Mouse (Mus musculus) limb, embryonic 14.5 days (tissue): ENCODE results near the gene Smim22. TPM values are rescaled to one million over a fixed set of nuclear protein-coding genes. Genes with fewer than 3 reads are reported as not detected.

ENCODE experiments used
- ATAC-seq: fragments of 200-750 bp; cut with Nextera tagmentation; 2 replicates; pipeline ENCODE4 v1.8.0; 2017; ENCODE audit warnings: low read depth, moderate number of reproducible peaks, moderate TSS enrichment; ENCODE audit not compliant: low FRiP score
- DNase-seq: peaks from one replicate; pipeline ENCODE4 v3.0.0-alpha.2; 2015; ENCODE audit warnings: low spot score
- H3K27ac ChIP-seq: fragments of 300-500 bp; sonication (generic); replicated peaks from 2 replicates; pipeline ENCODE4 v1.5.1; 2014; ENCODE audit warnings: low read depth, mild to moderate bottlenecking, low read length, moderate library complexity, mixed read lengths
- H3K27me3 ChIP-seq: fragments of 300-500 bp; sonication (generic); 2 replicates; pipeline ENCODE4 v1.6.1; 2014; ENCODE audit warnings: low read length, mixed read lengths; ENCODE audit not compliant: control insufficient read depth, insufficient read depth
- H3K36me3 ChIP-seq: fragments of 300-500 bp; sonication (generic); 2 replicates; pipeline ENCODE4 v1.6.1; 2014; ENCODE audit warnings: mild to moderate bottlenecking, low read length, moderate library complexity, mixed read lengths; ENCODE audit not compliant: control insufficient read depth, insufficient read depth
- H3K4me1 ChIP-seq: fragments of 300-500 bp; sonication (generic); 2 replicates; pipeline ENCODE4 v1.6.1; 2014; ENCODE audit warnings: antibody characterized with exemption, low read length, mixed read lengths; ENCODE audit not compliant: control insufficient read depth, insufficient read depth
- H3K4me2 ChIP-seq: fragments of 300-500 bp; sonication (generic); replicated peaks from 2 replicates; pipeline ENCODE4 v1.6.1; 2014; ENCODE audit warnings: low read depth, mild to moderate bottlenecking, low read length, moderate library complexity; ENCODE audit not compliant: severe bottlenecking
- H3K4me3 ChIP-seq: fragments of 300-500 bp; sonication (generic); replicated peaks from 2 replicates; pipeline ENCODE4 v1.5.1; 2014; ENCODE audit warnings: low read length
- H3K9ac ChIP-seq: fragments of 300-500 bp; sonication (generic); 2 replicates; pipeline ENCODE4 v1.6.1; 2014; ENCODE audit warnings: mild to moderate bottlenecking, low read depth, low read length, moderate library complexity; ENCODE audit not compliant: severe bottlenecking
- H3K9me3 ChIP-seq: fragments of 300-500 bp; sonication (generic); 2 replicates; pipeline ENCODE4 v1.6.1; 2016; ENCODE audit warnings: low read length; ENCODE audit not compliant: control insufficient read depth
- POLR2A ChIP-seq: fragments of 200-500 bp; IDR thresholded peaks from 2 replicates; pipeline ENCODE4 v1.8.0; 2012; ENCODE audit warnings: inconsistent platforms, mild to moderate bottlenecking, moderate library complexity, borderline replicate concordance; ENCODE audit not compliant: insufficient read depth, insufficient read length; ENCODE audit errors: extremely low read depth
- WGBS: fragments of 180-500 bp; shearing (Covaris S2); extraction: QIAGEN DNeasy Blood & Tissue Kit; methylation state at CpG from one replicate; pipeline ENCODE4 v1.1.7; 2014; 5-methylcytosine and 5-hydroxymethylcytosine counted together
- polyA plus RNA-seq, 2 experiments: library from polyadenylated mRNA; depleted of rRNA in 1 of 2; stranded (reverse) in 1 of 2; unstranded in 1 of 2; fragments of >200 nt; fragmentation: Nextera tagmentation in 1 of 2; extraction: Ambion mirVana in 1 of 2; gene quantifications; 2 replicates each; pipeline versions ENCODE4 v1.2.1 to v1.2.3; 2012 to 2014

The Smim22 gene
- polyA plus RNA-seq, 2 experiments: 2.9 to 4.5 TPM

DNA sequence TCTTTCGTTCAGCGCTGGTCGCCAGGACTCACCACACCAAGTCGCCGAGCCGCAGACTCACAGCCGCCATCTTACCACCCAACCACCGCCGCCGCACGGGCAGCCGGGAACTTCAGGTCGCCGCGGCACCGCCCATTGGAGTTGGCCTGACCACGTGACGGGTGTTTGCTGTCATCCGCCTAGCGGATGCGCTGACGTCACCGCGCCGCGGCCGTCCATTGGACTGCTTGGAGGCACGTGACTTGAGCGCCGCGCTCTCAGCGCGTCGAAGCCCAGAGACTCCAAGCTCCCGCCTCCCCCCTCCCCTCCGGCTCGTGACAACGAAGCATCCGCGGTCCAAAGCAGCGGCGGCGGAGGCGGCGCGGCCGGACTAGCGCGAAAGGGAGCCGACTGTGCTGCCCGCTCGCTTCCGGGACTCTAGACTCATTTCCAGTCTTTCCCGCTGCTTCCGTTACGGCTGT is 42.7 kb downstream of the Smim22 start, which contains the start of the genes Glyr1 and Ubn1:
Gene Glyr1 (minus strand): TSS at position 90 of the 461 bp plus-strand sequence.
Gene Ubn1 (plus strand): TSS at position 284 of the 461 bp plus-strand sequence.
- no peaks in the 10 kb centered on the region for H3K27me3 ChIP-seq
- H3K36me3 ChIP-seq: peaks cover 41% of the 10 kb centered on the region
- H3K4me3 ChIP-seq: peak within 1 kb of the TSS; percentile 99
- DNase-seq: peak; percentile 99
- H3K4me2 ChIP-seq: peak within 1 kb of the TSS; percentile 84
- no peaks in the 10 kb centered on the region for H3K9me3 ChIP-seq
- peak within 1 kb of the TSS; percentile 95 for H3K27ac ChIP-seq
- H3K9ac ChIP-seq: peak within 1 kb of the TSS; percentile 88
- peaks cover 17% of the 10 kb centered on the region for H3K4me1 ChIP-seq
- under 1% methylated on average over 43 of the region's 56 CpGs for WGBS
- peak; percentile 99 for ATAC-seq
- TF ChIP-seq POLR2A: no peak

DNA sequence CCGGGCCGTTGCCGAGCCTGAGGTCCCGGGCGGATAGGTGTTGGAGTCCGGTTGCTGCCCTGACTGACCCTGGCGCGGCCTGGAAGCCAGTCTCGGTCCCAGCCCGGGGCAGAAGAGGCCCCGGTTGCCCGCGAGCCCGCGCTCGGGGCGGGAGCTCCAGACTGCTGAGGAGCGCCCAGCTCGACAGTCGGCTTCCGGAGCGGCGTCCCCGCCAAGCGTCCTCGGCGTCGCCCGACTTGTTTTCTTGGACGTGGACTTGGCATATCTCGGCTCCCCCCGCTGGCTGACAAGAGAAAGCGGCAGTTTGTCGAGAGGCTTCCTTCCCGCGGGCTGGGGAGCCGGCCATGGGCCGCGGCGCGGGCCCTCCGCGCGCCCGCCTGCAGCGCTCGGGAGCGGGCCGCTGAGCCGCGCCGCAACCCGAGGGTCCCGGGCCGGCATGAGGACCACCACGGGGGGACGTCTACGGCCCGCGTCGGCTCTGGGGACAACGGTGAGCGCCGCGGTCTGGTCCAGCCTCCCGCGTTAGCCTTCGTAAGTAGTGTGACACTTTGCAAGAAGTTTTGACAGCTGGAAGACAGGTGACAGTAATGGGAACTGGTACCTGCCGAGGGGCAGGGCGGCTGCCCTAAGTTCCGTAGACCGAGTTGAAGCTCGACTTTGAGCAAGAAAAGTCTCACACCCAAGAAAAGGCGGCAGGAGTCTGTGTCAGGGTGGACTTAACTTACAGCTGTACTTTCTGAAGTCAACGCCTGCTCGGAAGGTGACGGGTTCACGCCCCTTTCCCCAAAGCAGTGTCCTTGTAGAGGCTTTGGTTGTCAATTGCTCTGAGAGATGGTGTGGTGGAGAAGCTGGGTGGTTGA is 43.4 kb downstream of the Smim22 start:
- WGBS: under 1% methylated on average over 65 of the region's 78 CpGs
- no peaks in the 10 kb centered on the region for H3K27me3 ChIP-seq
- DNase-seq: peak; percentile 49
- peak; percentile 58 for ATAC-seq
- no peak for TF ChIP-seq POLR2A
- H3K36me3 ChIP-seq: peaks cover 41% of the 10 kb centered on the region
- peak overlapping the region; percentile 84 for H3K4me2 ChIP-seq
- no peaks in the 10 kb centered on the region for H3K9me3 ChIP-seq
- H3K27ac ChIP-seq: peak overlapping the region; percentile 95
- peak overlapping the region; percentile 88 for H3K9ac ChIP-seq
- peaks cover 17% of the 10 kb centered on the region for H3K4me1 ChIP-seq
- peak overlapping the region; percentile 99 for H3K4me3 ChIP-seq

Other genes starting within 250 kb of the Smim22 start
- 84.8 and 110 TPM in 2 replicates for gene Cdip1, start 217.0 kb upstream of the Smim22 start, polyA plus RNA-seq (2012; rRNA removed)
- 80.8 and 81.2 TPM in 2 replicates for gene Cdip1, start 217.0 kb upstream of the Smim22 start, polyA plus RNA-seq (2014; fragmentation: Nextera tagmentation; extraction: Ambion mirVana)
- not detected in 2 replicates for gene 4930562C15Rik, start 171.9 kb upstream of the Smim22 start, polyA plus RNA-seq (2012; rRNA removed)
- 0.37 and 0.70 TPM in 2 replicates for gene 4930562C15Rik, start 171.9 kb upstream of the Smim22 start, polyA plus RNA-seq (2014; fragmentation: Nextera tagmentation; extraction: Ambion mirVana)
- gene Ubald1, start 127.0 kb upstream of the Smim22 start, polyA plus RNA-seq (2012; rRNA removed): 32.5 and 42.3 TPM in 2 replicates
- 42.0 and 44.3 TPM in 2 replicates for gene Ubald1, start 127.0 kb upstream of the Smim22 start, polyA plus RNA-seq (2014; fragmentation: Nextera tagmentation; extraction: Ambion mirVana)
- 101 and 132 TPM in 2 replicates for gene Mgrn1, start 121.0 kb upstream of the Smim22 start, polyA plus RNA-seq (2012; rRNA removed)
- gene Mgrn1, start 121.0 kb upstream of the Smim22 start, polyA plus RNA-seq (2014; fragmentation: Nextera tagmentation; extraction: Ambion mirVana): 87.7 and 92.7 TPM in 2 replicates
- gene Nudt16l1, start 68.5 kb upstream of the Smim22 start, polyA plus RNA-seq (2012; rRNA removed): 127 and 140 TPM in 2 replicates
- 172 and 178 TPM in 2 replicates for gene Nudt16l1, start 68.5 kb upstream of the Smim22 start, polyA plus RNA-seq (2014; fragmentation: Nextera tagmentation; extraction: Ambion mirVana)
- gene Anks3, start 43.1 kb upstream of the Smim22 start, polyA plus RNA-seq (2012; rRNA removed): 106 and 108 TPM in 2 replicates
- gene Anks3, start 43.1 kb upstream of the Smim22 start, polyA plus RNA-seq (2014; fragmentation: Nextera tagmentation; extraction: Ambion mirVana): 59.3 and 67.9 TPM in 2 replicates
- gene Sept12, start 9.4 kb upstream of the Smim22 start, polyA plus RNA-seq (2012; rRNA removed): 0.04 and 0.05 TPM in 2 replicates
- not detected in 2 replicates for gene Sept12, start 9.4 kb upstream of the Smim22 start, polyA plus RNA-seq (2014; fragmentation: Nextera tagmentation; extraction: Ambion mirVana)
- 64.5 and 81.5 TPM in 2 replicates for gene Rogdi, start 6.3 kb downstream of the Smim22 start, polyA plus RNA-seq (2012; rRNA removed)
- 50.1 and 56.7 TPM in 2 replicates for gene Rogdi, start 6.3 kb downstream of the Smim22 start, polyA plus RNA-seq (2014; fragmentation: Nextera tagmentation; extraction: Ambion mirVana)
- gene Glyr1, start 42.6 kb downstream of the Smim22 start, polyA plus RNA-seq (2012; rRNA removed): 121 and 127 TPM in 2 replicates
- 87.9 and 102 TPM in 2 replicates for gene Glyr1, start 42.6 kb downstream of the Smim22 start, polyA plus RNA-seq (2014; fragmentation: Nextera tagmentation; extraction: Ambion mirVana)
- 37.9 and 46.9 TPM in 2 replicates for gene Ubn1, start 42.8 kb downstream of the Smim22 start, polyA plus RNA-seq (2012; rRNA removed)
- gene Ubn1, start 42.8 kb downstream of the Smim22 start, polyA plus RNA-seq (2014; fragmentation: Nextera tagmentation; extraction: Ambion mirVana): 25.7 and 29.0 TPM in 2 replicates
- gene Ppl, start 125.1 kb downstream of the Smim22 start, polyA plus RNA-seq (2012; rRNA removed): 8.9 and 15.6 TPM in 2 replicates
- gene Ppl, start 125.1 kb downstream of the Smim22 start, polyA plus RNA-seq (2014; fragmentation: Nextera tagmentation; extraction: Ambion mirVana): 23.5 and 33.7 TPM in 2 replicates
- gene Sec14l5, start 139.8 kb downstream of the Smim22 start, polyA plus RNA-seq (2012; rRNA removed): 0.45 and 0.61 TPM in 2 replicates
- gene Sec14l5, start 139.8 kb downstream of the Smim22 start, polyA plus RNA-seq (2014; fragmentation: Nextera tagmentation; extraction: Ambion mirVana): 0.10 and 0.12 TPM in 2 replicates
- 16.3 and 23.2 TPM in 2 replicates for gene Nagpa, start 196.7 kb downstream of the Smim22 start, polyA plus RNA-seq (2012; rRNA removed)
- gene Nagpa, start 196.7 kb downstream of the Smim22 start, polyA plus RNA-seq (2014; fragmentation: Nextera tagmentation; extraction: Ambion mirVana): 17.0 and 17.2 TPM in 2 replicates
- gene AU021092, start 215.0 kb downstream of the Smim22 start, polyA plus RNA-seq (2012; rRNA removed): 2.9 and 3.0 TPM in 2 replicates
- gene AU021092, start 215.0 kb downstream of the Smim22 start, polyA plus RNA-seq (2014; fragmentation: Nextera tagmentation; extraction: Ambion mirVana): 2.5 and 2.9 TPM in 2 replicates
- gene Alg1, start 226.3 kb downstream of the Smim22 start, polyA plus RNA-seq (2012; rRNA removed): 59.0 and 66.7 TPM in 2 replicates
- gene Alg1, start 226.3 kb downstream of the Smim22 start, polyA plus RNA-seq (2014; fragmentation: Nextera tagmentation; extraction: Ambion mirVana): 34.8 and 36.0 TPM in 2 replicates
- gene Eef2kmt, start 248.7 kb downstream of the Smim22 start, polyA plus RNA-seq (2012; rRNA removed): 36.1 and 42.7 TPM in 2 replicates
- 26.7 and 28.3 TPM in 2 replicates for gene Eef2kmt, start 248.7 kb downstream of the Smim22 start, polyA plus RNA-seq (2014; fragmentation: Nextera tagmentation; extraction: Ambion mirVana)